Mouse (Mus musculus) neural tube, embryonic 13.5 days (tissue): ENCODE measurements at regions not wholly inside any gene's neighbourhood (a gene's known extent, or its start where the extent isn't known, plus 50 kb on each side); places are given as distances from the start of the nearest gene placed in this dataset.
A peak's percentile ranks its signal among the peaks of the same experiment; 100 is the strongest.

ENCODE experiments used
- ATAC-seq: fragments of 200-750 bp; cut with Nextera tagmentation; 2 replicates; pipeline ENCODE4 v1.8.0; 2017; ENCODE audit warnings: low read depth, mild to moderate bottlenecking, moderate TSS enrichment, moderate library complexity
- H3K27ac ChIP-seq: fragments of 300-500 bp; sonication (generic); replicated peaks from 2 replicates; pipeline ENCODE4 v1.5.1; 2015; ENCODE audit warnings: moderate library complexity, mild to moderate bottlenecking, inconsistent platforms
- H3K27me3 ChIP-seq: fragments of 300-500 bp; sonication (generic); 2 replicates; pipeline ENCODE4 v1.6.1; 2015; ENCODE audit warnings: mild to moderate bottlenecking, inconsistent platforms
- H3K36me3 ChIP-seq: fragments of 300-500 bp; sonication (generic); 2 replicates; pipeline ENCODE4 v1.6.1; 2015; ENCODE audit warnings: mild to moderate bottlenecking, inconsistent platforms
- H3K4me1 ChIP-seq: fragments of 300-500 bp; sonication (generic); replicated peaks from 2 replicates; pipeline ENCODE4 v1.6.1; 2015; ENCODE audit warnings: inconsistent platforms
- H3K4me2 ChIP-seq: fragments of 300-500 bp; sonication (generic); 2 replicates; pipeline ENCODE4 v1.6.1; 2015; ENCODE audit warnings: inconsistent platforms, mild to moderate bottlenecking, moderate library complexity
- H3K4me3 ChIP-seq: fragments of 300-500 bp; sonication (generic); 2 replicates; pipeline ENCODE4 v1.5.1; 2015; ENCODE audit warnings: mild to moderate bottlenecking, inconsistent platforms
- H3K9ac ChIP-seq: fragments of 300-500 bp; sonication (generic); 2 replicates; pipeline ENCODE4 v1.6.1; 2015; ENCODE audit warnings: moderate library complexity, mild to moderate bottlenecking, inconsistent platforms
- H3K9me3 ChIP-seq: fragments of 300-500 bp; sonication (generic); 2 replicates; pipeline ENCODE4 v1.6.1; 2016; ENCODE audit warnings: inconsistent platforms
- WGBS: fragments of 180-500 bp; shearing (Covaris S2); methylation state at CpG from one replicate; pipeline ENCODE4 v1.1.7; 2015; 5-methylcytosine and 5-hydroxymethylcytosine counted together

DNA sequence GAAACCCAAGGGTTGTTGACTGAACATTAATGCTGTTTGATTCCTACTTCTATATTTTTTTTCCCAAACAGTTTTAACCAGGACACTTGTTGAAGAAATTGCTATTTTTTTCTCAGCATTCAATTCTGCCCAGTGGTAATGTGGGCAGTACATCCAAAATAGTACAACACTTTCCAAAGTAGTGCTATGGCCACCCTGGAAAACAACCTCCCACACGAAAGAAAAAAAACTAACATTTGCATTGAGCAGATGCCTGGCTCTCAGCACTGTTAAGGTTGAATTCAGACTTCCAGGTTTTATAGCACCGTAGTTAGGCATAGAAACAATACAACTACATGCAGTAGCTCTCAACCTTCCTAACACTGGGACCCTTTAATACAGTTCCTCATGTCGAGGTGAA is 167.1 kb upstream of the Nfe2l3 start:
- no peak for ATAC-seq
- no peak overlapping the region for H3K9ac ChIP-seq

DNA sequence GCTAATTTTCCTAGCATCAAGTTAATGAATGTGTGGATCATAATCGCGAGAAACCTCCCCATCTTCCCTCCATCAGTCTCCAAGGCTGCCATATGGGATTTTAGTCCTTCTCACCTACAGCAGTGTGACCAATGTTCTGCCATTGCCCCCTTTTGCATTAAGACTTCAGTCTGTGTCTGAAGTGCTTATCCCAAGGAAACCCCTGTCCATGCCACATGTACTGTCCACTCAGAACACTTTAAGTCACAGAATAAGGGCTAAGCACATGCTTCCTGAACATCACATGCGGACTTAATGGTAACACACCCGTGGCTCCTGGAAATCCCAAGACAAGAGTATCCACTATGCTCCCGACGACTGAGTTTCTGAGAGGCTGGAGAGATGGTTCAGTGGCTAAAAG is 165.7 kb upstream of the Nfe2l3 start:
- Histone ChIP-seq H3K27ac (no peak overlapping the region), H3K9ac (no peak overlapping the region), H3K4me1 (peaks cover 18% of the 10 kb centered on the region), H3K4me3 (no peak overlapping the region), H3K4me2 (no peak overlapping the region), H3K9me3 (no peaks in the 10 kb centered on the region), H3K27me3 (peaks cover 20% of the 10 kb centered on the region), H3K36me3 (no peaks in the 10 kb centered on the region)
- WGBS: 79% methylated on average over 6 of the region's 6 CpGs
- no peak for ATAC-seq

More for the DNA sequence above, 167.1 kb upstream of the Nfe2l3 start:
- no peaks in the 10 kb centered on the region for H3K36me3 ChIP-seq
- peaks cover 7% of the 10 kb centered on the region for H3K4me1 ChIP-seq
- no peak overlapping the region for H3K4me2 ChIP-seq
- no peak overlapping the region for H3K4me3 ChIP-seq
- peaks cover 7% of the 10 kb centered on the region; the same call in 1 of the 2 replicates for H3K9me3 ChIP-seq
- peaks cover 17% of the 10 kb centered on the region for H3K27me3 ChIP-seq
- H3K27ac ChIP-seq: no peak overlapping the region
- WGBS: 60% methylated on average over 3 of the region's 3 CpGs

DNA sequence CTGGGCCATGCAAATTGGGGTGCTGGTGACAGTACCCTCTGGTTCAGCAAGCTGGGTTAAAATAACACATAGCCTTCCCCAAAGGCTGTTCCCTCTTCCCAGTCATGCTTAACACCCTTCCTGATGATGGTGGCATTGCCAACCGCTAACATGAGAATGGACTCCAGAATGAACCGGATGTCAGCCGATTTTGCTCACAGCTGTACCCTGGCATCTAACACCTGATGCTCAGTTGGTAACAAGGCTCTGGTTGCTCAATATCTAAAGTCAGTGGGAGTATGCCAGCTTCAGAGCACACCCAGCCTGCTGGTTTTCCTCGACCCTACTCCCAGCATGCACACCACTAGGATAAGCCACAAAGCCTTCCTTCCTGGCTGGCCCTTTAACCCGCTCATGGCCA is 164.6 kb upstream of the Nfe2l3 start:
- no peak for ATAC-seq
- Histone ChIP-seq H3K36me3 (no peaks in the 10 kb centered on the region), H3K27ac (no peak overlapping the region), H3K4me3 (no peak overlapping the region), H3K4me2 (no peak overlapping the region), H3K4me1 (peaks cover 18% of the 10 kb centered on the region), H3K9ac (no peak overlapping the region), H3K9me3 (no peaks in the 10 kb centered on the region), H3K27me3 (peaks cover 20% of the 10 kb centered on the region)
- WGBS: 90% methylated on average over 5 of the region's 5 CpGs

DNA sequence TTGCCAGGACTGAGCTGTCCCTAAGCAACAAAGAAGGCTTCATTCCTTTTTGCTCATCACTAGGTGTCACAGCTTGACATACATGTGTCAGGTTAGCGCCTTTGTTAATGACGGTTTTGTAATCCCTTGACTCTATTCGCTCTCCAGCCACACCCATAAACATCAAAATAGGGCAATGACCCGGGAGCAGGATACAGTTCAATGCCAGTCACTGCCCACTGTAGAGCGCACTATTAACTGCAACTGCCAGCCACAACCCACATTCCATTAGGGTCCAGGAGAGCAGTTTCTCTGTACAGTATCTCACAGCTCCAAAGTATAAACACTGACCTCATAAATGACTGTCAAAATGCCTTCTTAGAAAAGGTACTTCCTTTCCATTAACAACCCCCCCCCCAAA is 163.5 kb upstream of the Nfe2l3 start:
- Histone ChIP-seq H3K4me3 (no peak overlapping the region), H3K4me2 (no peak overlapping the region), H3K27ac (no peak overlapping the region), H3K4me1 (peaks cover 18% of the 10 kb centered on the region), H3K9me3 (no peaks in the 10 kb centered on the region), H3K9ac (no peak overlapping the region), H3K36me3 (no peaks in the 10 kb centered on the region), H3K27me3 (peaks cover 20% of the 10 kb centered on the region)
- no peak for ATAC-seq
- WGBS: 82% methylated on average over 5 of the region's 5 CpGs

DNA sequence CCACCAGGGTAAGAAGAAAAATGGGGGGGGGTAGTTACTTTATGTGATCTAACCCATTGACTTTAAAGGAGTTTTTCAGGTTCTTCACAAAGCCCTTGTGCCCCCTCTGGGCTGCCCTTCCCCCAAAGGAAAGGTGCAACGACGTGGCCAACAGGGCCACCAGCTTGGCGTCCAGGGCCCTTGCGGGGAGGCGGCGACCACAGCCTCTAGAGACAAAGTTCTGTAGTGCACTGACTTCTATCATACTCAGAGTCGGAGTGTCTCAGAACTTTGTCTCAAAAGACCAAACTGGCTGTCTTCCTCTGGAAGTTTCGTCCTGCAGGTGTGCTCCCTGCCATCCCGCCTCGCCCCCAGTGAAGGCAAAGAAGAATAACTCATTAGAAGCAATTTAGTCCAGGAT is 162.9 kb upstream of the Nfe2l3 start:
- H3K9me3 ChIP-seq: no peaks in the 10 kb centered on the region
- H3K4me2 ChIP-seq: peak overlapping the region; percentile 96
- H3K4me1 ChIP-seq: peaks cover 18% of the 10 kb centered on the region
- H3K27ac ChIP-seq: no peak overlapping the region
- 32% methylated on average over 10 of the region's 10 CpGs for WGBS
- peaks cover 20% of the 10 kb centered on the region for H3K27me3 ChIP-seq
- H3K4me3 ChIP-seq: peak overlapping the region; percentile 54
- H3K36me3 ChIP-seq: no peaks in the 10 kb centered on the region
- no peak for ATAC-seq
- 0 out of 2 replicates have a peak overlapping the region, but pooled peaks have one; percentile 71 for H3K9ac ChIP-seq

DNA sequence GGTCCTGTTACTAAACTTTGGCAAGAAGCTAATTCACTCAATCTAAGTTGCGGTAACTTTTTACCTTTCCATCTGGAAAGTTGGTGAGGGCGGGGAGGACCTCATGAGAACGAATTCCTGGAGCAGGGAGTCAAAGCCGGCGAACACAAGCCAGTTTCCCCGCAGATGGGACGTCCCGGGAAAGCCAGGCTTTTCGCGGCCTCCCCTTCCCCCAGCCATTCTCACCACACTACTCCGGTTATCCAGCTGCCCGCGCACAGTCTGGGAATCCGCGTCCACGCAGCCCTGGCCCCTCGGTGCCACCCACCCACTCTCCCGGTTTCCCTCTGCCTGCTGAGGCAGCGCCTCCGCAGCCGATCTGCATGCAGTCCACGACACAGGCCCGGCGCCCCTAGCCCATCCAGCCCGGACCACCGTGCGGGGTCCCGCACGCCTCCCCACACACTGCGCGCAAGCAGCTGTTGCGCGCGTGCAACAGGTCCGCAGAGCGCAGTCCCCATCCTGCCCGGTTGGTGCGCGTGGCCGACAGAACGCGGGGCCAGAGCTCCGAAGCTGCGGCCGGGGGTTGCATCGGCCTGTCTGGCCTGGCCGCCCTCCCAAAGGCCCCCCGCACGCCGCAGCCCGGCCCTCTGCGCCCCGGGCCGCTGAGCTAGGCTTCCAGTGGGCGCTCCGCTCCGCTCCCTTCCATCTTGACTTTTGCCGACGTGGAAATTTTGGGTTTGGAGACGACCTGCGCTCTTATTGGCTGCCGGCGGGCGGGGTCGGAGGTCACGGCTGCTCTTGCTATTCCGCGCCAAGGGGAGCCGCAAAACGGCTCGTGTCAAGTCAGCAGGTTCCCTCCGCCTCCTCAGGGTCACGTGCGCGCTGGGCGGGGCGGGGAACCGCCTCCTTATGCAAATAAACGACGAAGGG is 162.0 kb upstream of the Nfe2l3 start:
- peak overlapping the region; percentile 54 for H3K4me3 ChIP-seq
- peaks cover 20% of the 10 kb centered on the region for H3K27me3 ChIP-seq
- peak overlapping the region; percentile 54 for H3K27ac ChIP-seq
- peaks cover 18% of the 10 kb centered on the region for H3K4me1 ChIP-seq
- peak overlapping the region; percentile 96 for H3K4me2 ChIP-seq
- peak overlapping the region; percentile 71 for H3K9ac ChIP-seq
- ATAC-seq: peak; percentile 86
- H3K36me3 ChIP-seq: no peaks in the 10 kb centered on the region
- H3K9me3 ChIP-seq: no peaks in the 10 kb centered on the region
- WGBS: under 1% methylated on average over 79 of the region's 80 CpGs

DNA sequence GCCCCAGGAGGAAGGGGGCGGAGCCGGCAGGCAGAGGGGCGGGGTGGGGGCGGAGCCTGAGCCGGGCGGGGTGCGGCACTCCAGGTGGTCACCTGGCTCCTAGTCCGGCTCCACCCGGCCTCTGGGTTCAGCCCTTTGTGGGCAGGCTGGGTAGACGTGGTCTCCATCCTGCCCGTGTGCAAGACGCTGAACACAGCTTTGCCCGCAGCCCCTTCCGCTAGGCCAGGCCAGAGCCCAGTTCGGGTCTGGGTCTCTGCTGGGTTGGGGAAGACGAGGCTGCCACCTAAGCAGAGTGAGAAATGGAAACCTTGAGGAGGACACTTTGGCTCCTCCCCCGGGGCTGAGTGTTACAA is 161.4 kb upstream of the Nfe2l3 start:
- peaks cover 20% of the 10 kb centered on the region for H3K27me3 ChIP-seq
- H3K9ac ChIP-seq: peak overlapping the region; percentile 71; the same call in 1 of the 2 replicates
- peak overlapping the region; percentile 54 for H3K4me3 ChIP-seq
- peak; percentile 76 for ATAC-seq
- H3K27ac ChIP-seq: peak overlapping the region; percentile 54; the same call in 1 of the 2 replicates
- H3K36me3 ChIP-seq: no peaks in the 10 kb centered on the region
- WGBS: 2% methylated on average over 17 of the region's 17 CpGs
- H3K4me1 ChIP-seq: peaks cover 18% of the 10 kb centered on the region
- peak overlapping the region; percentile 96 for H3K4me2 ChIP-seq
- H3K9me3 ChIP-seq: no peaks in the 10 kb centered on the region

DNA sequence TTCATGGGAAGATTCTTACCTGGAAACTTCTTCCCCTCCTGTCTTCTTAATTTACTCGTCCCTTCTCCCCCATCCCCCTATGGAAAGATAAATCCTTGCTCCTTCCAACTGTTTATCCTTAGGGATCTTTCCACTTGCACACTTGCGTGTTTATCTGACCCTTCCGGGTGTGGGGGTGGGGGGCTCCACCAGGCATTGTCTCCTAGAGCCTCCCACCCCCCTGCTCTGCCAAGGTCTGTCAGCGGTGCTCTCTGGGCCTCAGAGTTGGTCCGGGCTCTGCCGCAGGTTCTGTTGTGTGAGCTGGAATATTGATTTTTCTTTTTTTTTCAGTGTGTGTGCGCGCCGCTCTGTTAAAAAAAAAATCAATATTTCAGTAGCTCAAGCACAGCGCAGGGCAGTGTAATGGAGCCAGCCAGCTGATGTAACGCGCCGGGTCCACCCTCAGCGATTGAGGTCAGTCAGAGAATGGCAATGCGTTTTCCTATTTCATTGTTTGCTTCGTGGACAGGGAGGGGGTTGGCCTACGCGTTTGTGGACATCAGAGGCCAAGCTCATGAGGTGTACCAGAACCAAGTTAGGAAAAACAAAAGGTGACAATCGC is 160.2 kb upstream of the Nfe2l3 start:
- H3K9ac ChIP-seq: no peak overlapping the region
- WGBS: 79% methylated on average over 19 of the region's 19 CpGs
- ATAC-seq: peak; percentile 40; the same call in 1 of the 2 replicates
- H3K9me3 ChIP-seq: no peaks in the 10 kb centered on the region
- peaks cover 18% of the 10 kb centered on the region for H3K4me1 ChIP-seq
- peaks cover 20% of the 10 kb centered on the region for H3K27me3 ChIP-seq
- H3K27ac ChIP-seq: peak overlapping the region; percentile 56
- no peak overlapping the region for H3K4me3 ChIP-seq
- peak overlapping the region; percentile 13; the same call in 1 of the 2 replicates for H3K4me2 ChIP-seq
- no peaks in the 10 kb centered on the region for H3K36me3 ChIP-seq

DNA sequence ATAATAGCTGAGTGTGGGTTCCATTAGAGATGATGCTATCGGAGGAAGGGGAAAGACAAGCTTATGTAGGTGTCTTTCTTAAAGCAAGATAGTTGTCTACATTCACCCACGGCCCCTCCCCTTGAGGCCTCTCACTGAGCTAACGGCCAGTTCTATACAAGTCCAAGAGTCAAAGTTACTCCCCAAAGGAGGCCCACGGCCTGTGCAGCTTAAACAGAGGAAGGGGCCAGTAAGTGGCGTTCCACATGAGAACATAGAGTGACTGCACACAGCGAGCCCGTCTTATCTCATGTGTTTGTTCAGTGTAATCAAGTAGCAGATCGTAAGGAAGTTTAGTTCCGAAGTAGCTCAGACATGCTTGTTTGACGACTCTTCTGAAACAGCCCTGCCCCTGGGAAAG is 153.0 kb upstream of the Nfe2l3 start:
- no peak overlapping the region for H3K4me2 ChIP-seq
- H3K27ac ChIP-seq: no peak overlapping the region
- peaks cover 4% of the 10 kb centered on the region; the same call in 1 of the 2 replicates for H3K27me3 ChIP-seq
- WGBS: 85% methylated on average over 10 of the region's 10 CpGs
- H3K36me3 ChIP-seq: no peaks in the 10 kb centered on the region
- H3K4me3 ChIP-seq: no peak overlapping the region
- H3K4me1 ChIP-seq: no peaks in the 10 kb centered on the region
- no peaks in the 10 kb centered on the region for H3K9me3 ChIP-seq
- ATAC-seq: no peak
- H3K9ac ChIP-seq: no peak overlapping the region

DNA sequence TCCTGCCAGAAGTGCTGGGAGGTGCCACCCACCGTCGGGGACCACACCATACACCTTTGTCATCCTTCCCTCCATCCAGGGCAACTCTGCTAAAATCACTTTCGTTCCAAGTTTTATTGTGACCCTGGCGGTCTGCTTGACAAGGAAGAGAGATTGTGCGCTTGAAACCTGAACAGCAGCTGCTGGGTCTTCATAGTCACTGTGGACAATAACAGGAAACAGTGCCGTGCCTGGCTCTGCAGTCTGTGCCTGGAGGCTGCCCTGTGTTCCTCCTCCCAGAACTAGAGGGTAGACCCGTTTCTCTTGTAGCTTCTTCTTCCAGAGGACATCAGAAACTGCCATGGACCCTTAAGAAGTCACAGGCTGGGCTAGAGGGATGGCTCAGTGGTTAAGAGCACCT is 152.2 kb upstream of the Nfe2l3 start:
- Histone ChIP-seq H3K36me3 (no peaks in the 10 kb centered on the region), H3K27ac (no peak overlapping the region), H3K4me3 (no peak overlapping the region), H3K9ac (no peak overlapping the region), H3K27me3 (peaks cover 4% of the 10 kb centered on the region; the same call in 1 of the 2 replicates), H3K9me3 (no peaks in the 10 kb centered on the region), H3K4me1 (no peaks in the 10 kb centered on the region), H3K4me2 (no peak overlapping the region)
- WGBS: 78% methylated on average over 7 of the region's 7 CpGs
- ATAC-seq: no peak

DNA sequence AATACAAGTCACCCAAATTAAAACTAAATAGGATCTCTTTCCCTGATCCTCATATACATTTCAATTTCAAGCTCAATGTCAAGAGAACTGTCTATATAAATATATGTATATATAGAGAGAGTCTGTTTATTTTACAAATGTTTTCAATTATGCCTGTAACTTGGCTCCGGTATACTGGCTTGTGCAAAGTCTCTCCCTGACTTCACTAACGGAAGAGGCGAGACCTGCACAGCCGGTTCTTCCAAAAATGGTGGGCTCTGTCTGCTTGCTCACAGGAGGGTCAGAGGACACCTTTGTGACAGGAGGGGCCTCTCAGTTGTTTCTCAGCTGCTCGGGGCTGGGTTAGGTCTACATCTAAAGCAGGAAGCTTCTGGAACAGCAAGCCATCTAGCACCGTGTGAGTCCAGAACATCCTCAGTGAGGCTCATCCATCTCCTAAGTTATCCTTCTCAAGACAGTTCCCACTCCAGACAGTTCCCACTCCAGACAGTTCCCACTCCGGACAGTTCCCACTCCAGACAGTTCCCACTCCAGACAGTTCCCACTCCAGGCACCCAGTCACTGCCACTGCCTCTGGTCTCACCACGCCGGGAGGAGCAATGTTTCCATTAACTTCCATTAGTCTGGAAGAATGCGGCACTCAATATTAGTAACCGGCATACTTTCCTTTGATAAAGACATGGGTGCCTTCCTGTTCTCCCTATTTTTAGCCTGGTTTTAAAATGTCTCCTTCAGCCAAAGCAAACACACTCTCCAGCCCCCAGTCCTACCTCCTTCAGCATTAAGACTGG is 148.4 kb upstream of the Nfe2l3 start:
- no peak overlapping the region for H3K4me3 ChIP-seq
- H3K4me2 ChIP-seq: no peak overlapping the region
- H3K36me3 ChIP-seq: no peaks in the 10 kb centered on the region
- no peak for ATAC-seq
- no peak overlapping the region for H3K9ac ChIP-seq
- no peaks in the 10 kb centered on the region for H3K9me3 ChIP-seq
- H3K27ac ChIP-seq: no peak overlapping the region
- H3K4me1 ChIP-seq: no peaks in the 10 kb centered on the region
- H3K27me3 ChIP-seq: no peaks in the 10 kb centered on the region; the same call in 1 of the 2 replicates
- WGBS: 85% methylated on average over 11 of the region's 11 CpGs

DNA sequence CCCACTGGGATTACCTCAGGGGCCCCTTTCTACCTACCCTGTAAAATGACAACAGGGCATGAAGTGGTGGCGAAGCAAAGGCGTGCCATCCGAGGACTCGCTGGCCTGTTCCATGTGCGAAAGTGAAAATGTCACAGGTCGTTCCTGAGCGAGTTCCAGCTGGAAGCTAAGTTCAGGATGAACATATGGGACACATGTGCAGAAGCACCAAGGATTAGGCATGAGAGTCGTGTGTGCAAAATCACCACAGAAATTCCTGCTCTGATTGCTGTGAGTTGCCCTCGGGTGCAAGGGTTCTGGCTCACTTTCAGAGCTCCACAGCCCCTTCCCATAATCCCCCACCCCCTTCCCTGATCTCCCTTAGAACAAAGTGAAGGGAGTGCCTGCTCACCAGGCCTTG is 147.6 kb upstream of the Nfe2l3 start:
- Histone ChIP-seq H3K36me3 (no peaks in the 10 kb centered on the region), H3K9me3 (no peaks in the 10 kb centered on the region), H3K4me1 (no peaks in the 10 kb centered on the region), H3K9ac (no peak overlapping the region), H3K27me3 (no peaks in the 10 kb centered on the region), H3K27ac (no peak overlapping the region), H3K4me2 (no peak overlapping the region), H3K4me3 (no peak overlapping the region)
- 78% methylated on average over 9 of the region's 9 CpGs for WGBS
- no peak for ATAC-seq
